Mouse (Mus musculus): ENCODE measurements around the gene Ano9.

Ano9 gene

GRCm38 (mm10) chr7:141062525-141062924, 55.1 kb downstream of the Ano9 start:
- peak in 1 of 2 experiments; percentile 25 for DNase-seq (ENCODE audit: low spot score in 2 of 2)

- DNase-seq (ENCODE audit: low spot score in 2 of 2), result peak in 1 of 2 experiments; percentile 23
Measured at GRCm38 (mm10) chr7:141061269-141061692, 56.3 kb downstream of the Ano9 start.

DNA sequence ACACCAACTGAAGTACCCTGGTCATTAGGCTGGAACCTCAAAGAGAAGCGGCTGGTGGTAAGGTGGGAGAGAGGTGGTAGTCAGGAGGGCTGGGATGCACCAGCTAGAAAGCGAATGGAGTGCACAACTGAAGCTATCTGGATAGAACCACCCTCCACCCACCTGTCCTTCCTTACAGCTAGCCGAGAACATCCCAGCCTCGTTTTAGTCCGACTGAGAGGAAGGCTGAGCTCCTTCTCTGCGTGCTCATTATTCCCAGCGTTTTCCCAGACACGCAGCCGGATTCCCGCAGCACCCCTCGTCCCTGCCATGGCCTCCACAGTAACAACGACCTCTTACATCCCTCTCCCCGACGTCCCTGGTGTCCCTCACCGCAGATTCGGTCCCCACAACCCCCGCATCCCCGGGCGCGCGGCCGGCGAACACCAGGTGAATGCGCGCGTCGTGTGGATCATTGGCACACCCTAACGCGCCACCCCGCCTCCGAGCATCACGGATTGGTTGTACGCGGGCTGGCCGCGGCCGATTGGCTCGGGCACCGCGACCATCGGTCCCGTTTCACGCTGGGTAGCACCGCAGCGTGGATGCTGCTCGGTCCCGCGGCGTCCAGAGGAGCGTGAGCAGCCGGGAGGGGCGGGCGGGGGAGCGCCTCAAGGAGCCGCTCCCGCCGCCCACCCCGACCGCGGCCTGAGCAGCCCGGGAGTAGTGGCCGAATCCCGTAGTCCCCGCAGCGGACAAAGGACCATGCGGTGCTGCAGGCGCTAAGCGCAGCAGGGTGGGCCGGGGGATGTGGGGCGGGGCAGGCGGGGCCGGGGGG, 57.0 kb downstream of the Ano9 start, which contains the start of gene B4galnt4:
Gene B4galnt4 (plus strand): TSS at position 679 of the 817 bp plus-strand sequence.
- peak; percentile 94 for DNase-seq (ENCODE audit: low spot score in 2 of 2)

- no peak for DNase-seq (ENCODE audit: low spot score in 2 of 2)
Measured at GRCm38 (mm10) chr7:141059929-141060328, 57.7 kb downstream of the Ano9 start.

- no peak for DNase-seq (ENCODE audit: low spot score in 2 of 2)
Measured at GRCm38 (mm10) chr7:141058601-141059341, 58.8 kb downstream of the Ano9 start.

- no peak for DNase-seq (ENCODE audit: low spot score in 2 of 2)
Measured at GRCm38 (mm10) chr7:141057541-141057940, 60.1 kb downstream of the Ano9 start.

DNA sequence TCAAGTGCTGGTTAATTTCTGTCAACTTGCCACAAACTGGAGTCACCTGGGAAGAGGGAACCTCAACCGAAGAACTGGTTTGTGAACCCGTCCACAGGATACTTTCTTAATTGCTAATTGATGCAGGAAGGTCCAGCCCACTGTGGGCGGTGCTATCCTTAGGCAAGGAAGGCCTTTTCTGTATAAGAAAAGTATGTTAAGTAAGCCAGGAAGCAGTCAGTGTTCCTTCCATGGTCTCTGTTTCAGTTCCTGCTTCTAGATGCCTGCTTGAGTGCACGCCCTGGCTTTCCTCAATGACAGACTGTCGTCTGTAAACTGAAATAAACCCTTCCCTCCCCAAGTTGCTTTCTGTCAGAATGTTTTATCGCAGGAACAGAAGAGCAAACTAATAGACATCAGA, 60.6 kb downstream of the Ano9 start:
- DNase-seq (ENCODE audit: low spot score in 2 of 2), result no peak

- no peak for DNase-seq (ENCODE audit: low spot score in 2 of 2)
Measured at GRCm38 (mm10) chr7:141055785-141056184, 61.8 kb downstream of the Ano9 start.

- DNase-seq (ENCODE audit: low spot score in 2 of 2), result no peak
Measured at GRCm38 (mm10) chr7:141052421-141052820, 65.2 kb downstream of the Ano9 start.

- no peak for DNase-seq (ENCODE audit: low spot score in 2 of 2)
Measured at GRCm38 (mm10) chr7:141052016-141052415, 65.6 kb downstream of the Ano9 start.

All from right cerebral cortex, adult 2 months (tissue).